Mouse (Mus musculus) left cerebral cortex, postnatal 4 days (tissue): ENCODE measurements around the gene Chrnb1. TPM values are rescaled to one million over a fixed set of nuclear protein-coding genes. Genes with fewer than 3 reads are reported as not detected.

Source experiments
- DNase-seq: peaks from one replicate; pipeline ENCODE4 v3.0.0-alpha.2; 2022
- intact Hi-C: fragments of 180-260 bp; cut with DNase I; formaldehyde crosslinking; loops from one replicate; pipeline ENCODE4 v1.15.1; 2025
- total RNA-seq, 2 experiments: library from RNA; stranded (reverse); gene quantifications; 2 replicates each; pipeline ENCODE4 v1.2.3; 2021

Chrnb1 gene
- total RNA-seq, 2 experiments from 2014 or later = 0.48 to 1.5 TPM

DNA sequence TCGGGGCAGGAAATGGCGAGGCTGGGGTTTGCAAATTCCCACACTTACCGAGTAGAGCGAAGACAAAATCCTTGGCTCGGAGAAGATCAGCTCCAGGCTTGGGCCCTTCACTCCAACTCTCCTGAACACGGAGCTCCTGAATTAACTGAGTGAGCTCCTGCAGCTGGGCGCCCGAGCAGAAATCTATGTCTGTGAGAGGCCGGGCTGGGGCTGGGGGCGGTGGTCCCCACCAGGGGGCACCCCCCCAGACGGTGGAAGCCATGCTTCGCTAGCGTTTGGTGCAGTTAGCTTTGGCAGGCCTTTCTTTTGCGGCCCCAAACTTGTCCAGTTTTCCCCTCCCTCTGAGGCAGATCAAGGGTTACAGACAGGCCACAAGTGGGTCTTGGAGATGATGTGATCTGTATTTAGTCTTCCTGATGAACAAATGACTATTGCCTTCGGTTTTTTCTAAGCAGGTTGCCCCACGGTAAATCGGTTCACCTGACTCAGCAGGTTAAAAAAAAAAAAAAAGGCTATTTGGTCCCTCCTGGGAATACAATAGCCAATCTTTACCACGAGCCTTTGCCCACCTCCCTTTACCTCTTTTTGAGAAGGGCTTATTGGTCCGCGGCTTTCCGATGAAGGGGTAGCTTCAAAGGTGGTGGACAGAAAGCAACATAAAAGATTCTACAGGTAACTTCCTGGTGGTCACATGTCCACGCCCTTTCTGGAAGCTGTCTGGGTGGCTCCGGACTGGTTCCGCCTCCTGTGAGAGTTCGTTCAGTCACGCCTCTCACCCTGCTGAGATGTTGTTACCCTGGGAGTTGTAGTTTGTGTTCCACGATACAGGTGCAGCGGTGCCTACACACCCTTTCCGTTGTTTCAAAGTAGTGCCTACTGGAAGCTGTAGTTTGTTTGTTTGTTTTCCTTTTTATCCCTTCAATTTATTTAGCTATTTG lies 9.5 kb upstream of the Chrnb1 start, which contains the start of gene Tmem102:
Gene Tmem102, minus strand, starts transcription at position 653 of the 938 bp plus-strand sequence.
- no peak for DNase-seq
- intact Hi-C loops = loop anchor here (5.0 kb wide), 2 partner anchors 32 to 43 kb away; partner anchors contain the start of genes Nlgn2, Slc35g3 and Tmem256

DNA sequence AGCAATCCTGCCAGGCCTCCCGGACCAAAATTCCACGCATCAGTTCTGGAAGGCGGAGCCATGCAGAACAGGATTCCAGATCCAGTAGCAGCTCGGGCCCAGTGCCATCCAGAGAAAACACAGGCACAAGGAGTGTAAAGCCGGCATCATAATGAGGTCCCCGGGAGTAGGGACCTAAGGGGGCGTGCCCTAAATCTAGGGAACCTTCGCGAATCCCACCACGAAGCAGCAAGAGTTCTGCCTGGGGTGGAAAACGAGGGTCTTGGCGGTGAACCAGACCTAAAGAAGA lies 8.9 kb upstream of the Chrnb1 start:
- DNase-seq = no peak
- intact Hi-C loops = loop anchor here (5.0 kb wide), 2 partner anchors 33 to 42 kb away; partner anchors contain the start of genes Nlgn2, Slc35g3 and Tmem256

DNA sequence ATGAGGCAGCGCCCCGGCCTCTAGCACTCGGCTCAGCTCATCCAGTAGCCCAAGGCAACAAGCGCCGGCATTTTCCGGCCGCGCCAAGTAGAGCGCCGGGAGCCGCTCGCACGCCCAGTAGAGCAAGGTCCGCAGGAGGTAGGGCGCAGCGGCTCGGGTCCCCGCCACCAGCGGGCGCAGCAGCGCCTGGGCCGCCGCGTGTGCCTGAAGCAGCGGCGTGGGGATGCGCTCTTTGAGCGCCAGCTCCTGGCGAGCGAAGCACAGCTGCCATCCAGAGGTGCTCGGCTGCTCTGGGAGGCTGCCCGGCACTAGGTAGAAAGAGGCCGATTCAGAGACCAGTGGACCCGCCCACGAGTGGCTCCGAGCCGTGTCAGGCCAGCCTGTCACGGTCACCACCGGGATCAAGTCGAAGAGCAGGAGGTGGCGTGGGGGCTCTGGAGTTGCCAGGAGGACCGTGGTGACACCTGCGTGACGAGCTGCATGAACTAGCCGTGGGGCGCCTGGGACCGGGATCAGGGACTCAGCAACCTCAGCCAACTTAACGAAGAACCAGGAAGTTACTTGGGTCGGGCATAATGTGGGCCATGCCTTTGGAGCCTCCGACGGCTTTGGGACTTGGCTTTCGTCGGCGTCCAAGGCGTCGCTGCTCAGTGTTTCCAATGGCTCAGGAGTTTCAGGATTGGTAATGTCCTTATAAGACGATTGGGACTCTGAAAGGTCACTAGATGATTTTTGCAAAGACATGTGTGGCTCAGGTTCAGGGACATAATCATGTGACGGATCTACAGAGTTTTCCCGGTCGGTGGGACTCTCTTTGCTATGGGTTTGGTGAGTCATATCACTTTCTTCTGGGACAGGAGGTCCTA lies 8.3 kb upstream of the Chrnb1 start:
- DNase-seq = peak; percentile 50
- intact Hi-C loops = loop anchor here (5.0 kb wide), 2 partner anchors 33 to 42 kb away; partner anchors contain the start of genes Nlgn2, Slc35g3 and Tmem256

- intact Hi-C loops = loop anchor here (5.0 kb wide), 2 partner anchors 34 to 41 kb away; partner anchors contain the start of genes Nlgn2, Slc35g3 and Tmem256
- no peak for DNase-seq
Measured at GRCm38 (mm10) chr11:69803328-69803727, 7.6 kb upstream of the Chrnb1 start.

- peak; percentile 89 for DNase-seq
- intact Hi-C loops = loop anchor here (5.0 kb wide), 2 partner anchors 35 to 40 kb away; partner anchors contain the start of genes Nlgn2, Slc35g3 and Tmem256
Measured at GRCm38 (mm10) chr11:69802648-69803105, 6.9 kb upstream of the Chrnb1 start.

GRCm38 (mm10) chr11:69801379-69801977 lies 5.7 kb upstream of the Chrnb1 start, which contains the start of gene Fgf11:
Gene Fgf11, minus strand, starts transcription at chr11:69801857.
- intact Hi-C loops = loop anchor here (5.0 kb wide), 2 partner anchors 36 to 39 kb away; partner anchors contain the start of genes Nlgn2, Slc35g3 and Tmem256
- DNase-seq = no peak

GRCm38 (mm10) chr11:69800392-69801197 lies 4.9 kb upstream of the Chrnb1 start:
- DNase-seq = peak; percentile 88
- intact Hi-C loops = loop anchor here (5.0 kb wide), 2 partner anchors 37 to 38 kb away; partner anchors contain the start of genes Nlgn2, Slc35g3 and Tmem256

GRCm38 (mm10) chr11:69800138-69800391 lies 4.3 kb upstream of the Chrnb1 start:
- intact Hi-C loops = loop anchor here (5.0 kb wide), 2 partner anchors 37 to 38 kb away; partner anchors contain the start of genes Nlgn2, Slc35g3 and Tmem256
- DNase-seq = peak; percentile 83

GRCm38 (mm10) chr11:69799394-69800137 lies 3.8 kb upstream of the Chrnb1 start:
- intact Hi-C loops = loop anchor here (5.0 kb wide), 2 partner anchors 37 to 38 kb away; partner anchors contain the start of genes Nlgn2, Slc35g3 and Tmem256

DNA sequence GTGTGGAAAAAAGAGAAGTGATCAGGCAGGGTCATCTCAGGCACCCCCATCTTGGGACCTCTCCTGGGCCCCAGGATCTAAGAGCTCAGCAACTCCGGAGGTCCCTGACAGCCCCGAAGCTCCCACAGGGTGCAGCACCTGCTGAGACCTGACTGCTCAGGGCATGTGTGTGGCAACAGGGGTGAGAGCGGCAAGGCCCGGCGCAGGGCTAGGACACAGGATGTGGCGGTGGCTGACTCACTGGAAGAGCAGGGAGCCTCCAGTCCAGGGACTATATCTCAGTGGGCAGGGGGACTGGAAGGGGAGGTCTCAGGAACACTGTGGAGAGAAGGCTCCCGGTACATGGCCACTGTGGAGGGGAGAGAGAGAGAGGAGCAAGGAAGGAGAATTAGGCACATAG lies 2.2 kb upstream of the Chrnb1 start:
- DNase-seq = no peak
- intact Hi-C loops = no loop called here

More at GRCm38 (mm10) chr11:69799394-69800137, 3.8 kb upstream of the Chrnb1 start:
- peak; percentile 61 for DNase-seq

- intact Hi-C loops = no loop called here
- DNase-seq = no peak
Measured at GRCm38 (mm10) chr11:69795983-69796435, 266 bp upstream of the Chrnb1 start.

DNA sequence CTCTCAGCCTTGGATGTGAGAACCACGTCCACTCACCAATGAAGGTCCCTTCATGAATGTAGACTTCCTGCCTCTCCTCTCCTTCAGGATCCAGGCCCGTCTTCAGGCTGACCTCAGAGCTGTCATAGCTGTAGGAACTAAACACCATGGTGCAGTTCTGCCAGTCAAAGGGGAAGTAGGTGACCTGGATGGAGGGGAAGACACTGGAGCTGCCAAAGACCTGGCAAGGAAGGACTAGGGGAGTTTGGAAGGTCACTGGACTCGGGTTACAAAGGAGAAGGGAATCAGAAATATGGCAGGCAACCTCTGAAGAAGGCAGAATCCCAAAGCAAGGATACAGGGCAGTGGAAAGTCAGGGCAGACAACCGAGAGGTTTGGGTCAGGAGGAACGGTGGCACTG lies 2.3 kb downstream of the Chrnb1 start:
- no peak for DNase-seq
- intact Hi-C loops = no loop called here

GRCm38 (mm10) chr11:69791420-69791819 lies 4.3 kb downstream of the Chrnb1 start:
- DNase-seq = no peak
- intact Hi-C loops = no loop called here

DNA sequence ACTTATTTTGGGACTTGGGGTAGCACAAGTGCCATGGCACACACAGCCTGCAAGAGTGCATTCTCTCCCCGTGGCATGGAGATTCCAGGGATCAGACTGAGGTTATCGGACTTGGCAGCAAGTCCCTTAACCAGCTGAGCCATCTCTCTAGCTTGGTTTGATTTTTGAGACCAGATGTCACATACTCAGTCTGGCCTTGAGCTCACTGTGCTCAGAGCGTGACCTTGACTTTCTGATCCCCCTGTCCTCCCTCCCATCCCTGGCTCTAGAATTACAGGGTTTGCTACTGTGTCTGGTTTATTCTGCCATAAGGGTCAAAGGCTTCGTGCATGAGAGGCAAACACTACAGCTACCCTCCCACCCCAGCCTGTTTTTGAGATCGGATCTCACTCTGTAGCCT lies 6.3 kb downstream of the Chrnb1 start:
- intact Hi-C loops = no loop called here
- DNase-seq = no peak

- intact Hi-C loops = no loop called here
- no peak for DNase-seq
Measured at GRCm38 (mm10) chr11:69787306-69787705, 8.4 kb downstream of the Chrnb1 start.

DNA sequence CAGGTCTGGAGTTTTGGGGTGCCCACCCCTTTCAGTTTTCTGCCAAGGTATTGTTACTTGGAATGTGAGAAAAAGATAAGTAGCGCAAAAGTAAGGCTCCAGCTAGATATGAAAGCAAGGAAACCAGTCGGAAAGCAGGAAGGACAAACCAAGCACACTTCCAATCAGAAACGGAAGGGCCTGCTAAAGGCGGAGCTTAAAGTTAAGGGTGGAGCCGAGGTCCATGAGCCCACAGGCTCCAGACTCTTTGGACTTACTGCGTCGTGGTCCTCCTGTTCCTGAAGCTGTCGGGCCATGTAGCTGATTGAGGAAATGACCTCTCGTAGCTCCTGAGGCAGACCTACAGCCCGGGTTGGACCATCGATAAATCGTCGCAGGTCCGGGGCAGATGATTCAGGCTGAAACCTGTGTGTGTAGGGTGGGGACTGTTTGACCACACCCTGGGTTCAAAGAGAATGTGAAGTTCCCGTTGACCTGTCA lies 10.9 kb downstream of the Chrnb1 start:
- no peak for DNase-seq
- intact Hi-C loops = no loop called here

GRCm38 (mm10) chr11:69781828-69782227 lies 13.9 kb downstream of the Chrnb1 start:
- DNase-seq = no peak
- intact Hi-C loops = no loop called here

GRCm38 (mm10) chr11:69778985-69779384 lies 16.8 kb downstream of the Chrnb1 start:
- intact Hi-C loops = no loop called here
- no peak for DNase-seq
